Mouse (Mus musculus) liver, embryonic 14.5 days (tissue): ENCODE results near the gene Aspdh.

Experiments used
- CTCF ChIP-seq: IDR thresholded peaks from 2 replicates; pipeline ENCODE4 v1.5.1; 2016; ENCODE audit warnings: antibody characterized with exemption, low read depth, control low read depth
- EP300 ChIP-seq: IDR thresholded peaks from 2 replicates; pipeline ENCODE4 v1.6.1; 2016; ENCODE audit warnings: antibody characterized with exemption, low read depth

DNA sequence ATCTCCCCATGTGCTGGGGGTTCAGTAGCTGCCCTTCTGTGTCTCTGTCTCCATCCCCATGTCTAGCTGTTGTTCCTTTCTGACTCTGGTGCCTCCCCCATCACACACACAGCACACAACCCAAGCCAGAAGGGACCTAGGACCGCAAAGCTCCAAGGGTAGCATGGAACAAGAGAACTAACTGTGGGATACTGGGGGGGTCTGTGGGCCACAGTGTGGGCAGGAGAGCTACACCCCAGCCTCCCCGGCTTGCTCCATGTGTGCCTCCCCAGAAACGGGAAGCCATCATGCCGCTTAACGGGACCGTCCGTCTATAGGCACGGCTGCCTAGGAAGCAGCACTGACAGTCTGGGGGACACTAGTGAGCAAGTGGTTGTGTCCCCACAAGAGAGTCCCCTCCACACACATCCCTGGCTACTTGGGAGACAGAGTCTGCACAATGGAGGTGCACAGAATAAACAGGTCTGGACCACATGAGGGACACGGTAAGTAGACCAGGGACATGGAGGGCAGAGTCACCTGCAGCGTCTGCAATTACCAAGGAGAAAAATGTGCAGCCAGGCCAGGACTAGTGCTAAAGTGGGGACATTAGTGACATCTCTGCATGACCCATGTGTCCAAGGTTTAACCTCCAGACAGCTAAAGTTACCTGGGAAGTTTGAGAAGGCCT, 1.5 kb upstream of the Aspdh start:
- no peak for TF ChIP-seq CTCF
- TF ChIP-seq EP300: no peak
